Mouse (Mus musculus): ENCODE measurements around the gene Lsm4. TPM values are rescaled to one million over a fixed set of nuclear protein-coding genes. Genes with fewer than 3 reads are reported as not detected.

Gene Lsm4
- polyA plus RNA-seq (2016; fragmentation: Nextera tagmentation; extraction: Ambion mirVana): 289 and 301 TPM in 2 replicates

GRCm38 (mm10) chr8:70673079-70673856 is at the start of gene Lsm4:
Lsm4 (plus strand) TSS chr8:70673248.
- H3K4me1 ChIP-seq (replicated peaks): peaks cover 21% of the 10 kb centered on the region
- peak within 1 kb of the TSS; percentile 75 for H3K4me3 ChIP-seq
- peaks cover 16% of the 10 kb centered on the region for H3K36me3 ChIP-seq
- peak within 1 kb of the TSS; percentile 75 for H3K4me2 ChIP-seq
- H3K9me3 ChIP-seq (replicated peaks): no peaks in the 10 kb centered on the region
- peak; percentile 97 for ATAC-seq (ENCODE audit: insufficient number of reproducible peaks, low FRiP score)
- H3K27ac ChIP-seq (ENCODE audit: poor library complexity, severe bottlenecking): peak within 1 kb of the TSS; percentile 95
- under 1% methylated on average over 60 of the region's 60 CpGs for WGBS
- H3K27me3 ChIP-seq (replicated peaks): no peaks in the 10 kb centered on the region
- H3K9ac ChIP-seq: peak within 1 kb of the TSS; percentile 79

- Histone ChIP-seq H3K4me2 (no peak overlapping the region), H3K4me1 (replicated peaks) (0 out of 2 replicates have a peak, but pooled peaks cover 10% of the 10 kb centered on the region), H3K9me3 (replicated peaks) (no peaks in the 10 kb centered on the region), H3K36me3 (no peaks in the 10 kb centered on the region), H3K27me3 (replicated peaks) (peaks cover 28% of the 10 kb centered on the region), H3K9ac (no peak overlapping the region), H3K27ac (ENCODE audit: poor library complexity, severe bottlenecking) (no peak overlapping the region), H3K4me3 (no peak overlapping the region)
- no peak for ATAC-seq (ENCODE audit: insufficient number of reproducible peaks, low FRiP score)
- 20% methylated on average over 5 of the region's 5 CpGs for WGBS
Observed at GRCm38 (mm10) chr8:70625104-70625503, 47.9 kb upstream of the Lsm4 start.

GRCm38 (mm10) chr8:70627041-70627440 is 46.0 kb upstream of the Lsm4 start:
- Histone ChIP-seq H3K27me3 (replicated peaks) (peaks cover 23% of the 10 kb centered on the region), H3K9me3 (replicated peaks) (no peaks in the 10 kb centered on the region), H3K9ac (no peak overlapping the region), H3K36me3 (no peaks in the 10 kb centered on the region), H3K4me3 (no peak overlapping the region), H3K4me2 (no peak overlapping the region), H3K27ac (ENCODE audit: poor library complexity, severe bottlenecking) (no peak overlapping the region), H3K4me1 (replicated peaks) (peaks cover 25% of the 10 kb centered on the region)
- 72% methylated on average over 5 of the region's 5 CpGs for WGBS
- ATAC-seq (ENCODE audit: insufficient number of reproducible peaks, low FRiP score): no peak

GRCm38 (mm10) chr8:70628986-70629490 is 44.0 kb upstream of the Lsm4 start:
- WGBS: 59% methylated on average over 7 of the region's 7 CpGs

GRCm38 (mm10) chr8:70629574-70630531 is 43.2 kb upstream of the Lsm4 start:
- Histone ChIP-seq H3K4me2 (peak overlapping the region; percentile 68), H3K4me1 (replicated peaks) (peaks cover 43% of the 10 kb centered on the region), H3K4me3 (peak overlapping the region; percentile 52), H3K9ac (peak overlapping the region; percentile 64), H3K27ac (ENCODE audit: poor library complexity, severe bottlenecking) (peak overlapping the region; percentile 38; the same call in 1 of the 2 replicates), H3K27me3 (replicated peaks) (peaks cover 14% of the 10 kb centered on the region; the same call in 1 of the 2 replicates), H3K36me3 (no peaks in the 10 kb centered on the region), H3K9me3 (replicated peaks) (no peaks in the 10 kb centered on the region)
- peak; percentile 83 for ATAC-seq (ENCODE audit: insufficient number of reproducible peaks, low FRiP score)
- WGBS: 2% methylated on average over 60 of the region's 60 CpGs

More at GRCm38 (mm10) chr8:70628986-70629490, 44.0 kb upstream of the Lsm4 start:
- H3K9me3 ChIP-seq (replicated peaks): no peaks in the 10 kb centered on the region
- H3K4me1 ChIP-seq (replicated peaks): peaks cover 35% of the 10 kb centered on the region
- peak overlapping the region; percentile 68 for H3K4me2 ChIP-seq
- peak overlapping the region; percentile 38; the same call in 1 of the 2 replicates for H3K27ac ChIP-seq (ENCODE audit: poor library complexity, severe bottlenecking)
- H3K27me3 ChIP-seq (replicated peaks): peaks cover 14% of the 10 kb centered on the region; the same call in 1 of the 2 replicates
- H3K9ac ChIP-seq: peak overlapping the region; percentile 64
- H3K4me3 ChIP-seq: peak overlapping the region; percentile 52
- H3K36me3 ChIP-seq: no peaks in the 10 kb centered on the region
- no peak for ATAC-seq (ENCODE audit: insufficient number of reproducible peaks, low FRiP score)

GRCm38 (mm10) chr8:70630532-70631381 is 42.3 kb upstream of the Lsm4 start:
- Histone ChIP-seq H3K9ac (peak overlapping the region; percentile 52), H3K9me3 (replicated peaks) (no peaks in the 10 kb centered on the region), H3K4me3 (peak overlapping the region; percentile 14; the same call in 1 of the 2 replicates), H3K4me2 (peak overlapping the region; percentile 68), H3K27ac (ENCODE audit: poor library complexity, severe bottlenecking) (no peak overlapping the region), H3K36me3 (no peaks in the 10 kb centered on the region), H3K4me1 (replicated peaks) (peaks cover 41% of the 10 kb centered on the region), H3K27me3 (replicated peaks) (peaks cover 14% of the 10 kb centered on the region; the same call in 1 of the 2 replicates)
- 10% methylated on average over 22 of the region's 22 CpGs for WGBS
- 0 out of 2 replicates have a peak, but pooled peaks have one; percentile 37 for ATAC-seq (ENCODE audit: insufficient number of reproducible peaks, low FRiP score)

GRCm38 (mm10) chr8:70631436-70631835 is 41.6 kb upstream of the Lsm4 start:
- peak overlapping the region; percentile 14; the same call in 1 of the 2 replicates for H3K4me3 ChIP-seq
- no peak overlapping the region for H3K27ac ChIP-seq (ENCODE audit: poor library complexity, severe bottlenecking)
- no peaks in the 10 kb centered on the region for H3K36me3 ChIP-seq
- peaks cover 41% of the 10 kb centered on the region for H3K4me1 ChIP-seq (replicated peaks)
- H3K4me2 ChIP-seq: peak overlapping the region; percentile 68
- peaks cover 14% of the 10 kb centered on the region; the same call in 1 of the 2 replicates for H3K27me3 ChIP-seq (replicated peaks)
- H3K9ac ChIP-seq: peak overlapping the region; percentile 52
- WGBS: 16% methylated on average over 24 of the region's 24 CpGs
- no peak for ATAC-seq (ENCODE audit: insufficient number of reproducible peaks, low FRiP score)
- H3K9me3 ChIP-seq (replicated peaks): no peaks in the 10 kb centered on the region

GRCm38 (mm10) chr8:70632346-70632892 is 40.6 kb upstream of the Lsm4 start, which contains the start of gene Gdf15:
Gdf15 (minus strand) TSS chr8:70632456.
- H3K4me2 ChIP-seq: peak within 1 kb of the TSS; percentile 68
- peaks cover 51% of the 10 kb centered on the region for H3K4me1 ChIP-seq (replicated peaks)
- no peak for ATAC-seq (ENCODE audit: insufficient number of reproducible peaks, low FRiP score)
- H3K27ac ChIP-seq (ENCODE audit: poor library complexity, severe bottlenecking): no peak within 1 kb of the TSS
- 81% methylated on average over 6 of the region's 6 CpGs for WGBS
- no peaks in the 10 kb centered on the region for H3K36me3 ChIP-seq
- H3K9me3 ChIP-seq (replicated peaks): no peaks in the 10 kb centered on the region
- H3K4me3 ChIP-seq: peak within 1 kb of the TSS; percentile 14; the same call in 1 of the 2 replicates
- peaks cover 14% of the 10 kb centered on the region; the same call in 1 of the 2 replicates for H3K27me3 ChIP-seq (replicated peaks)
- peak within 1 kb of the TSS; percentile 52 for H3K9ac ChIP-seq

- Histone ChIP-seq H3K27me3 (replicated peaks) (peaks cover 14% of the 10 kb centered on the region; the same call in 1 of the 2 replicates), H3K4me2 (no peak overlapping the region), H3K9ac (no peak overlapping the region), H3K9me3 (replicated peaks) (no peaks in the 10 kb centered on the region), H3K4me1 (replicated peaks) (peaks cover 56% of the 10 kb centered on the region), H3K36me3 (no peaks in the 10 kb centered on the region), H3K4me3 (no peak overlapping the region), H3K27ac (ENCODE audit: poor library complexity, severe bottlenecking) (no peak overlapping the region)
- ATAC-seq (ENCODE audit: insufficient number of reproducible peaks, low FRiP score): no peak
- 34% methylated on average over 6 of the region's 6 CpGs for WGBS
Observed at GRCm38 (mm10) chr8:70634066-70634465, 39.0 kb upstream of the Lsm4 start.
